Mouse (Mus musculus) neural tube, embryonic 15.5 days (tissue): ENCODE measurements around the gene Timm44. TPM values are rescaled to one million over a fixed set of nuclear protein-coding genes. Genes with fewer than 3 reads are reported as not detected.

Experiments used
- ATAC-seq: fragments of 200-750 bp; cut with Nextera tagmentation; 2 replicates; pipeline ENCODE4 v1.8.0; 2017; ENCODE audit warnings: mild to moderate bottlenecking, moderate TSS enrichment, moderate library complexity; ENCODE audit not compliant: low FRiP score
- H3K27ac ChIP-seq: fragments of 300-500 bp; sonication (generic); replicated peaks from 2 replicates; pipeline ENCODE4 v1.5.1; 2015; ENCODE audit warnings: mild to moderate bottlenecking, inconsistent platforms
- H3K27me3 ChIP-seq: fragments of 300-500 bp; sonication (generic); replicated peaks from 2 replicates; pipeline ENCODE4 v1.6.1; 2015; ENCODE audit warnings: inconsistent platforms
- H3K36me3 ChIP-seq: fragments of 300-500 bp; sonication (generic); 2 replicates; pipeline ENCODE4 v1.6.1; 2015; ENCODE audit warnings: inconsistent platforms
- H3K4me1 ChIP-seq: fragments of 300-500 bp; sonication (generic); 2 replicates; pipeline ENCODE4 v1.6.1; 2015; ENCODE audit warnings: inconsistent platforms
- H3K4me2 ChIP-seq: fragments of 300-500 bp; sonication (generic); 2 replicates; pipeline ENCODE4 v1.6.1; 2015; ENCODE audit warnings: inconsistent platforms, mild to moderate bottlenecking, moderate library complexity
- H3K4me3 ChIP-seq: fragments of 300-500 bp; sonication (generic); replicated peaks from 2 replicates; pipeline ENCODE4 v1.5.1; 2015; ENCODE audit warnings: mild to moderate bottlenecking, inconsistent platforms
- H3K9ac ChIP-seq: fragments of 300-500 bp; sonication (generic); replicated peaks from 2 replicates; pipeline ENCODE4 v1.6.1; 2015; ENCODE audit warnings: mild to moderate bottlenecking, inconsistent platforms
- H3K9me3 ChIP-seq: fragments of 300-500 bp; sonication (generic); replicated peaks from 2 replicates; pipeline ENCODE4 v1.6.1; 2016; ENCODE audit warnings: inconsistent platforms
- WGBS: fragments of 180-500 bp; shearing (Covaris S2); methylation state at CpG from one replicate; pipeline ENCODE4 v1.1.7; 2015; ENCODE audit warnings: mixed read lengths; 5-methylcytosine and 5-hydroxymethylcytosine counted together
- polyA plus RNA-seq: library from polyadenylated mRNA; unstranded; fragments of >200 nt; fragmentation: Nextera tagmentation; extraction: Ambion mirVana; gene quantifications from 2 replicates; pipeline ENCODE4 v1.2.1, GENCODE M21; 2015

Timm44 gene
- polyA plus RNA-seq, 1 experiment from 2014 or later = 44.2 TPM

DNA sequence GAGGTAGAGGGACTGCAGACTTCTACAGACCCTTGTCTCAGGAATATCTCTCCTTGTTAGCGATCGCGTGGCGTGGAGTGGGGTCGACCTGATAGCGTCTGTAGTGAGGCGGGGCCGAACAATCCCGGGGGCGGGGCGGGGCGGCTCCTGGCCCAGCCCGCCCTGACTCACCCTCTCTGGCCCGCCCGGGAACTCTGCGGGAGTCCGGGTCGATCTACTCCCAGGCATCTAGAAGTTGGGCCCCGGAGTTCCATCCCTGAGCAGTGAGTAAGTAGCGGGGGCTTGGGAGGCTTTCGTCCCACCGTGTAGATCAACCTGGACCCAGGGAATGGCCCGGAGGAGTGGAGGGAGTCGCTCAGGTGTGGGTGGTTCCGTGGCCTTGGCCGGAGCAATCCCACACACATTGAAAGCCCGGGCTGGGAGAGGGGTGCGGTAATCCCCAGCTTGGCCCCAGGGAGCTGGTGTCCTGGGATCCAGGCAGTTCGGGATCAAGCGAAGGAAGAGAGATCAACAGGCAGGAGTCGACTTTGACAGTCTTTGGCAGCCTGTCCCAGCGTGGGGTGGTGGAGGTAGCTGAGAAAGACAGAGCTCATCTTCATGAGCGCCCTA lies 48.9 kb downstream of the Timm44 start, which contains the start of gene Lrrc8e:
Gene Lrrc8e, plus strand, starts transcription at position 89 of the 609 bp plus-strand sequence.
- 0 out of 2 replicates have a peak, but pooled peaks have one; percentile 38 for ATAC-seq
- no peak within 1 kb of the TSS for H3K4me3 ChIP-seq
- no peaks in the 10 kb centered on the region for H3K36me3 ChIP-seq

DNA sequence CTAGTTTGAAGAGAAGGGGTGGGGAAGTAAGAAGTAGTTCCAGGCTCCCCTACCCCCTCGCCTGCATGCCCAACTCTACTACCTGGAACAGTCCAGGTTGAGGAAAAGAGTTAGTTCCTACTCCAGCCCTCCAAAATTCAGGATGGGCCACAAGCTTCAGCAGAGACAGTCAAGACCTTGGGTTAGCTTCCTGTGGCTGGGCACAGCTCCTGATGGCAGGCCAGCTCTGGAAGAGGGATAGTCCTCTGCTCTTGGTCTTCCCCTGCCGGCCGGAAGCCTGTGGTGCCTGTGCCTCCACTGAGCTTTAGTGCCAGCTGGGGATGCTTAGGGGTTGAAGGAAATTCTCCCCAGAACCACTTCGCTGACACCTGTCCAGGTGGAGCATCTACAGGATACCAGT lies 49.4 kb downstream of the Timm44 start:
- Histone ChIP-seq H3K27me3 (peaks cover 22% of the 10 kb centered on the region), H3K4me3 (no peak overlapping the region), H3K27ac (no peak overlapping the region), H3K36me3 (no peaks in the 10 kb centered on the region), H3K4me2 (peak overlapping the region; percentile 46), H3K9me3 (no peaks in the 10 kb centered on the region), H3K9ac (no peak overlapping the region), H3K4me1 (peaks cover 7% of the 10 kb centered on the region; the same call in 1 of the 2 replicates)
- ATAC-seq = 0 out of 2 replicates have a peak, but pooled peaks have one; percentile 31
- WGBS = 23% methylated on average over 4 of the region's 4 CpGs

More for the DNA sequence above, 48.9 kb downstream of the Timm44 start, which contains the start of gene Lrrc8e:
- H3K27me3 ChIP-seq = peaks cover 22% of the 10 kb centered on the region
- H3K4me1 ChIP-seq = peaks cover 7% of the 10 kb centered on the region; the same call in 1 of the 2 replicates
- H3K27ac ChIP-seq = no peak within 1 kb of the TSS
- H3K9me3 ChIP-seq = no peaks in the 10 kb centered on the region
- no peak within 1 kb of the TSS for H3K9ac ChIP-seq
- 5% methylated on average over 33 of the region's 33 CpGs for WGBS
- H3K4me2 ChIP-seq = peak within 1 kb of the TSS; percentile 46

DNA sequence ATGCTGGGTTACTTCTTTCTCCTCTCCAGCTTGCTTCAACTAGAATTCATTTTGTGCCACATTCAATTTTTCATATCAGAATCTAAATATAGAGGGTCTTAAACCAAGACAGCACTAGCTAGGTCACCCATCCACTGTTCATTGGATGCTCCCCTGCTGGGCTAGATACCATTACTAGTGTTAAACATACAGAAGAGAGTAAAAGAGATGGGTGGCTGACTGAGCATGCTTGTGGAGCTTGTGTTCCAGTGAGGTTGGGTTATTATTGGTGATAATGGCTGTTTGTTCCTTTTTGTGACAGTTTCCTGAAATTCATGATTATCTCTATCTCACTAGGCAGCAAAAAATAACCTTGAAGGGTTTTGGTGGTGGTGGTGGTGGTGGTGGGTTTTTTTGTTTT lies 53.7 kb downstream of the Timm44 start:
- no peak for ATAC-seq
- no peak overlapping the region for H3K4me3 ChIP-seq
- H3K27me3 ChIP-seq = peaks cover 11% of the 10 kb centered on the region
- H3K4me1 ChIP-seq = peaks cover 14% of the 10 kb centered on the region
- H3K36me3 ChIP-seq = no peaks in the 10 kb centered on the region
- no peak overlapping the region for H3K4me2 ChIP-seq
- no peak overlapping the region for H3K9ac ChIP-seq
- H3K27ac ChIP-seq = no peak overlapping the region
- no peaks in the 10 kb centered on the region for H3K9me3 ChIP-seq

DNA sequence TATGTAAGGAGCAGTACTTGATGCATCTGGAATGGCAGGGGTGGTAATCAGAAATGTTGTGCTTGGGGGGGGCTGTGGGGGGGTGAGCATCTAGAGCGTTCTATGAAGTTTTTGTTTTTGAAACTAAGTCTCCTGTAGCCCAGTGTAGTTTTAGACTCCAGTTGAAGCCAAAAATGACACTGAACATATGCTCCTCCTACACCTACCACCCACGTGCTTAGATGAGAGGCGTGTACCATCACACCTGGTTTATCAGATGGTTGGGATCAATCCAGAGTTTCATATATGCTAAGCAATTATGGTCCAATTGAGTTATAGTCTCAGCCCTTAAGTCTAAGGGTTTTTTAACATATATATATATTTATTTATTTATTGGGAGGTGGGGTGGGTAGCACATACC lies 56.1 kb downstream of the Timm44 start:
- no peak overlapping the region for H3K4me2 ChIP-seq
- no peak for ATAC-seq
- H3K27me3 ChIP-seq = no peaks in the 10 kb centered on the region
- H3K27ac ChIP-seq = no peak overlapping the region
- no peaks in the 10 kb centered on the region for H3K36me3 ChIP-seq
- no peaks in the 10 kb centered on the region for H3K9me3 ChIP-seq
- no peak overlapping the region for H3K4me3 ChIP-seq
- 95% methylated on average over 3 of the region's 3 CpGs for WGBS
- H3K4me1 ChIP-seq = peaks cover 23% of the 10 kb centered on the region
- no peak overlapping the region for H3K9ac ChIP-seq

DNA sequence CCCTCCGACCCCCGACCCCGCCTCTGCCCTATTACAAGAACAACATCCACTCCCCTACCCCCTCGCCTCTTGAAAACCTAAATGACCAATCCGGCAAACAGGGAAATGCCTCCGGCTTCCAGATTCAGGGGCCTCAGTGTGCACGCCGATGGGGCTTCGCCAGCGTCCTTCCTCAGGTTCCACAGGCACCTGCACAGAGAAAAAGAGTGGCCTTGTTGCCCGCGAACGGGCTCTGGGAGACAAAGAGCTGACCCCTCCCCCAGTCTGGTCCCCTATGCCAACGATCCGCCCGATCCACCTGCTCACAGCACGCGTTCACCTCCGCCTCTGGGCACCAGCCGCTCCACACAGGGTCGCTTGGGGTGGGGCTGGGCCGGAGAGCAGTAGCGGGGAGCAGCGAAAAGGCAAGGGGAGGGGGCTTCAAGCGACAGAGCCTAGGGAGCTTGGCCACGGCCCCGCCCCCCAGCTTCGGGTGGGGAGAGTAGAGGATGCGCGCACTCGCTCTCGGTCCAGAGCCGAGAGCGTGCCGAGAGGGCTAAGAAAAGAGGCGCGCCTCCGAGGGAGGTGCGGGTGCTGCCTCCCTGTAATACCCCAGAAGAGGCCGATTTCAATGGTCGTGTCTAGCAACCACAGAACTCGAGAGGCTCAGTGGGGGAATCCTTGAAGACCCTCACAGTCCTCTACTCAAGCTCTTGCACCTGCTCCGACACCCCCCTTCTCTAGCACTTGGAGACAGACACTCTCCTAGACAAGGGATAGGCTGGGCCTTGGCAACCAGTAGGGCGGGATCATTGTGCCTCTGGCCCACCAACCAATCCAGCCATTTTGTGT lies 58.7 kb downstream of the Timm44 start, which contains the start of gene Prr36:
Gene Prr36, minus strand, starts transcription at position 669 of the 831 bp plus-strand sequence.
- Histone ChIP-seq H3K9ac (peak within 1 kb of the TSS; percentile 79), H3K27ac (peak within 1 kb of the TSS; percentile 96), H3K4me2 (peak within 1 kb of the TSS; percentile 96), H3K27me3 (no peaks in the 10 kb centered on the region), H3K9me3 (no peaks in the 10 kb centered on the region), H3K4me1 (peaks cover 44% of the 10 kb centered on the region), H3K4me3 (peak within 1 kb of the TSS; percentile 75), H3K36me3 (no peaks in the 10 kb centered on the region)
- peak; percentile 88 for ATAC-seq
- WGBS = under 1% methylated on average over 43 of the region's 44 CpGs

DNA sequence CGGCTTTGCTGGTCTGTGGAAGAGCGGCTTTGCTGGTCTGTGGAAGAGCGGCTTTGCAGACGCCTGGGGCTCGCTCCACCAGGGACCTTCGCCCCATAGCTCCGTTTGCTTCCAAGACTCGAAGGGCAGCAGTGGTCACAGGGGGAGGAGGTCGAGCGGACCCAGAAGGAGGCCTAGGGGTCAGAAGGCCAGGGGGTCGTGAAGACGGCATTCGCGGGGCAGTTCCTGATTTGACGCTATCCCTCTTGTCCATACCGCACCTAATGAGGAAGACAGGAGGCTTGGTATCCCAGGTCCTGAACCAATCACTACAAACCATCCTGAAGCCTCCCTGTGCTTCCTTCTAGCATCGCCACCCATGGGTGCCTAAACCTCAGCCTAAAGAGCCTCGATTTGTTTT lies 59.4 kb downstream of the Timm44 start:
- peak overlapping the region; percentile 96 for H3K27ac ChIP-seq
- peaks cover 46% of the 10 kb centered on the region for H3K4me1 ChIP-seq
- peak overlapping the region; percentile 79 for H3K9ac ChIP-seq
- H3K36me3 ChIP-seq = no peaks in the 10 kb centered on the region
- no peaks in the 10 kb centered on the region for H3K9me3 ChIP-seq
- WGBS = 6% methylated on average over 18 of the region's 18 CpGs
- peak; percentile 20 for ATAC-seq
- H3K4me3 ChIP-seq = peak overlapping the region; percentile 75
- no peaks in the 10 kb centered on the region for H3K27me3 ChIP-seq
- peak overlapping the region; percentile 96 for H3K4me2 ChIP-seq

DNA sequence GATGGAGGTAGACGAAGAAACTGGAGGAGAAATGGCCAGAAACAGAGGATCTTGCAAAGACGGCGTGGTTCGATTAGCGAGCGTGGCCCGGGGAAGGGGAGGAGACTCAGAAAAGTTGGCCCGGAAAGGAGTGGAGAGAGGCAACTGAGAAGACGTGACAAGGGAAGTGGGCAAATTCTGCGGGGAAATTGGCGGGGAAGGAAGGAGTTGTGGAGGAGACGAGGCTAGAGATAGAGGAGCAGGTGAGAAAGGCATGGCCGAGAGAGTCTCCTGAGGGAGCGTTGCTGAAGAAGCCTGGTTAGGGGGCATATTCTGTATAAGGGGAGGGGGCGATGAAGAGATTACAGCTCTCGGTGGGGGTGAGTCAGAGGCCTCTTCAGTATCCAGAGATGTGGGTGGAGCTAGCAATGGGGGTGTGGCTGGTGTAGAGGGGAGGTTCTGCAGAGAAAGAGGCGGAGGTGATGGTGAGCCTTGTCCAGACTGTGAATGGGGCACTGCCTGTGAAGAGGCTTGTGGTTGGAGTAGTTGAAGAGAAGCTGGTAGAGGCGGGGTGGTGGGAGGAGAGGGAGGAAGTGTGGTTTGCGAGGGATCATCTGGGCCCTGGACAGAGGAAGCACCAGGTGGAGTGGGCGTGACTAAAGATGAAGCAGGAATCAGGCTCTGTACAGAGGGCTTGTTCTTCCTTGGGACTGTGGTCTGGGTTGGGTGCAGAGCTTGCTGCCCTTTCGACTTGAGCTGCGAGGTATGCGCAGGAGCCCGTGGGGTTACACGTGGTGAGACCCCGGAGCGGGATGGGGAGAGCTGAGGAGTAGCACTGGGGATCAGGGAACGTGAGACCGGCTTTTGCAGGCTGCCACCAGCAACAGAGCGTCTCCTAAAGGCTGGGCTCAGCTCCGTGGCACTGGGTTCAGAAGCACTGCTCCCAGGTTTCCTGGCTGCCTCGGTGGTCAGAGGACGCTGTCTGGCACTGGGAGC lies 61.4 kb downstream of the Timm44 start:
- Histone ChIP-seq H3K9ac (peak overlapping the region; percentile 56), H3K36me3 (peaks cover 15% of the 10 kb centered on the region), H3K4me3 (peak overlapping the region; percentile 75), H3K9me3 (0 out of 2 replicates have a peak, but pooled peaks cover 3% of the 10 kb centered on the region), H3K27ac (peak overlapping the region; percentile 72), H3K27me3 (no peaks in the 10 kb centered on the region), H3K4me1 (peaks cover 59% of the 10 kb centered on the region), H3K4me2 (peak overlapping the region; percentile 96)
- 12% methylated on average over 33 of the region's 33 CpGs for WGBS
- ATAC-seq = no peak

DNA sequence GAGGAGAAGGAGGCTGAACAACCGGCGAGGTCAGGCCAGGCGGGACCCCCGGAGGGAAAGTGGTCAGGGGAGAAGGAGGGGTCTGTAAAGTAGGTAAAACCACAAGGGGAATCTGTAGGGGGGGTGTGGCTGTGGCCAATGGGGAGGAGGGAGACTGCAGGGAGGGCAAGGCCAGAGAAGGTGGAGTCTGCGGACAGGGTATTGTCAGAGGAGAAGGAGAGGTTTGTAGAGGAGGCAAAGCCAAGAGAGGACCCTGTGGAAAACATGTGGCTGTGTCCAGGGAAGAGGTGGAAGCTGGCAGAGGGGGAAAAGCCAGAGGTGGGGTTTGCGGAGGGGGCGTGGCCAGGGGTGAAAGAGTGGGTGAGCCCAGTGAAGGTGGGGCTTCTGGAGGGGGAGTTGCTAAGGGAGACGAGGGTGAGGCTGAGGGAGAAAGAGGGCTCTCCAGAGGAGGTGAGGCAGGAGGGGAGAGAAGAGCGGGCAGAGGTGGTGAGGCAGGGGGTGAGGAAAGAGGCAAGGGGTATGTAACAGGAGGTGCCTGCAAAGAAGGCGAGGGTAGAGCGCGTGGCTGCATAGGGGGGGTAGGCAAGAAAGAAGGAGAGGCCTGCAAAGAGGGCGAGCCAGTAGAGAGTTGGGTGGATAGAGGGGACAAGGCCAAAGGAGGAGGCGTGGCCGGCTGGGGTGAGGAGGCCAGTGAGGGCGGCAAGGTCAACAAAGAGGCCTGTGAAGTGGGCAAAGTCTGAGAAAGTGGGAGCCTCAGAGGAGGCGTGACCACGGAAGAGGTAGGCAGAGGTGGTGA lies 62.3 kb downstream of the Timm44 start:
- Histone ChIP-seq H3K27me3 (no peaks in the 10 kb centered on the region), H3K4me1 (peaks cover 59% of the 10 kb centered on the region), H3K4me2 (peak overlapping the region; percentile 96), H3K4me3 (peak overlapping the region; percentile 75), H3K27ac (peak overlapping the region; percentile 72), H3K9me3 (0 out of 2 replicates have a peak, but pooled peaks cover 3% of the 10 kb centered on the region), H3K9ac (peak overlapping the region; percentile 56), H3K36me3 (peaks cover 15% of the 10 kb centered on the region)
- peak; percentile 17 for ATAC-seq
- 4% methylated on average over 18 of the region's 18 CpGs for WGBS

DNA sequence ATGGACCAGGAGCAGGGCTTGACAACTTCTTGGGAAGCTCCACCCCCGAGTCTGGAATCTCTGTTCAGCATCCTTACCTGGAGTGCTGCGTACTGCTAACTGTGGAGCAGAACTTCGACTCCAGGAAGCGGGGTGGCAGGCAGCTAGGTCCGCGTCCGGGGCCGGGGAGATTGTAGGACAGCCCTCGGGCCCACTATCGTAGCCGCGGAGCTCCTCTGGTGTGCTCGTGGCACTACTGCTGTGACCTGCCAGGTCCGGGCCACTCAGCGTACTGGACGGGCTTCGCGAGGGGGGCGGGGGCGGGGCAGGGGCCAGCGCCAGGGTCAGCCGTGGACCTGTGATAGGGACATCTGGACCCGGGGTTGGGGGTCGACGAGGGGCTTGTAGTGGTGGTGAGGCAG lies 62.9 kb downstream of the Timm44 start:
- H3K36me3 ChIP-seq = peaks cover 19% of the 10 kb centered on the region
- peak overlapping the region; percentile 72 for H3K27ac ChIP-seq
- 0 out of 2 replicates have a peak, but pooled peaks cover 3% of the 10 kb centered on the region for H3K9me3 ChIP-seq
- H3K4me3 ChIP-seq = peak overlapping the region; percentile 75
- peaks cover 63% of the 10 kb centered on the region for H3K4me1 ChIP-seq
- peak overlapping the region; percentile 96 for H3K4me2 ChIP-seq
- ATAC-seq = peak; percentile 1
- WGBS = 1% methylated on average over 25 of the region's 25 CpGs
- H3K9ac ChIP-seq = peak overlapping the region; percentile 56
- no peaks in the 10 kb centered on the region for H3K27me3 ChIP-seq

DNA sequence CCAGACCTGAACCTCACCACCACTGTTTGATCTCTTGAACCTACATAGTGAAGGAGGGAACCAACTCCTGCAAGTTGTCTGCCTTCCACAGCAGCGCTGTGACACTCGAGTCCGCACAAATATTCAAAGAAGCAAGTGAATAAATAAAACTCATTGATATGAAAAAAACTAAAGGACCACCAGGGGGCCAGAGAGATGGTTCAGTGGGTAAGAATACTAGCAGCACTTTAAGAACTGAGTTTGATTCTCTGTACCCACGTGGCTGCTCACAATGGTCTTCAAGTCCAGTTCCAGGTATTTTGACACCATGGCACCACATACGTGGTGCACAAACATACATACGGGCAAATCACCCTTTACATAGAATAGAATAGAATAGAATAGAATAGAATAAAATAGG lies 64.6 kb downstream of the Timm44 start:
- H3K36me3 ChIP-seq = peaks cover 27% of the 10 kb centered on the region
- peaks cover under 1% of the 10 kb centered on the region; the same call in 1 of the 2 replicates for H3K27me3 ChIP-seq
- H3K4me3 ChIP-seq = no peak overlapping the region
- peak overlapping the region; percentile 51; the same call in 1 of the 2 replicates for H3K27ac ChIP-seq
- no peak overlapping the region; the same call in 1 of the 2 replicates for H3K4me2 ChIP-seq
- H3K4me1 ChIP-seq = peaks cover 73% of the 10 kb centered on the region
- 75% methylated on average over 6 of the region's 6 CpGs for WGBS
- H3K9me3 ChIP-seq = 0 out of 2 replicates have a peak, but pooled peaks cover 3% of the 10 kb centered on the region
- ATAC-seq = no peak
- no peak overlapping the region for H3K9ac ChIP-seq
